Mouse (Mus musculus) heart, embryonic 10.5 days (tissue): ENCODE results near the gene Pigv. TPM values are rescaled to one million over a fixed set of nuclear protein-coding genes. Genes with fewer than 3 reads are reported as not detected.

Source experiments
- DNase-seq: peaks from one replicate; pipeline ENCODE4 v3.0.0-alpha.2; 2017; ENCODE audit warnings: low spot score
- H3K27ac ChIP-seq: fragments of 300-500 bp; sonication (generic); 2 replicates; pipeline ENCODE4 v1.5.1; 2016; ENCODE audit warnings: mild to moderate bottlenecking
- H3K27me3 ChIP-seq: fragments of 300-500 bp; sonication (generic); 2 replicates; pipeline ENCODE4 v1.6.1; 2016; ENCODE audit warnings: mild to moderate bottlenecking; ENCODE audit not compliant: poor library complexity, insufficient read depth, severe bottlenecking
- H3K36me3 ChIP-seq: fragments of 300-500 bp; sonication (generic); 2 replicates; pipeline ENCODE4 v1.6.1; 2016; ENCODE audit warnings: mild to moderate bottlenecking, moderate library complexity
- H3K4me1 ChIP-seq: fragments of 300-500 bp; sonication (generic); 2 replicates; pipeline ENCODE4 v1.6.1; 2016; ENCODE audit warnings: mild to moderate bottlenecking
- H3K4me3 ChIP-seq: fragments of 300-500 bp; sonication (generic); 2 replicates; pipeline ENCODE4 v1.5.1; 2016; ENCODE audit warnings: mild to moderate bottlenecking, moderate library complexity
- H3K9me3 ChIP-seq: fragments of 300-500 bp; sonication (generic); 2 replicates; pipeline ENCODE4 v1.6.1; 2016; ENCODE audit warnings: mild to moderate bottlenecking, moderate library complexity
- WGBS: fragments of 180-500 bp; shearing (Covaris S2); methylation state at CpG from one replicate; pipeline ENCODE4 v1.1.7; 2016; 5-methylcytosine and 5-hydroxymethylcytosine counted together
- microRNA-seq: library from miRNA; unstranded; fragments of <30 nt; microRNA quantifications from one replicate; pipeline ENCODE4, GENCODE M21; 2017
- polyA plus RNA-seq: library from polyadenylated mRNA; unstranded; fragments of >200 nt; fragmentation: Nextera tagmentation; extraction: Ambion mirVana; gene quantifications from 2 replicates; pipeline ENCODE4 v1.2.1, GENCODE M21; 2016

Gene Pigv
- polyA plus RNA-seq, 1 experiment from 2014 or later = 15.2 TPM

GRCm38 (mm10) chr4:133614274-133614761, 58.1 kb downstream of the Pigv start:
- peaks cover 22% of the 10 kb centered on the region for H3K4me1 ChIP-seq
- DNase-seq = no peak
- 89% methylated on average over 8 of the region's 8 CpGs for WGBS
- no peak overlapping the region for H3K4me3 ChIP-seq
- 0 out of 2 replicates have a peak, but pooled peaks cover 3% of the 10 kb centered on the region for H3K9me3 ChIP-seq
- no peak overlapping the region for H3K27ac ChIP-seq
- H3K36me3 ChIP-seq = peaks cover 54% of the 10 kb centered on the region
- H3K27me3 ChIP-seq = no peaks in the 10 kb centered on the region

GRCm38 (mm10) chr4:133613867-133614266, 58.6 kb downstream of the Pigv start:
- Histone ChIP-seq H3K4me3 (no peak overlapping the region), H3K36me3 (peaks cover 54% of the 10 kb centered on the region), H3K27ac (no peak overlapping the region), H3K9me3 (0 out of 2 replicates have a peak, but pooled peaks cover 3% of the 10 kb centered on the region), H3K4me1 (peaks cover 22% of the 10 kb centered on the region), H3K27me3 (no peaks in the 10 kb centered on the region)
- DNase-seq = no peak
- WGBS = 87% methylated on average over 4 of the region's 4 CpGs

DNA sequence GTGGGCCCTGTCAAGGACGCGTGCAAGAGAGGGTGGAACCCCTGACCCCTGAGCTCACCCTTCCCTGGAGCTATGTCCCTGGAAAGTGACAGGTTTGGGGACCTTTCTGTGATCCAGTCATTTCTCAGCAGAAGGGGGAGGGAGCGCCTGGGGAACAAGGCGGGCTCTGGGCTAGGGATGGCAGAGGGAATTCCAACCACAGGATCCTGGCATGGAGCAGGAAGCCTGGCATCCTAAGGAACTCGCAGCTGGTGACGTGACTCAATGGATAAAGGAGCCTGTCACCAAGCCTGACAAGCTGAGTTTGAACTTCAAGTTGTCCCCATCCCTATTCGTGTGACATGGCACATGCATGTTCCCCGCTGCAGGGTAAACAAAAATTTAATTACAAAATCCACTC, 59.4 kb downstream of the Pigv start:
- Histone ChIP-seq H3K27me3 (no peaks in the 10 kb centered on the region), H3K9me3 (0 out of 2 replicates have a peak, but pooled peaks cover 3% of the 10 kb centered on the region), H3K36me3 (peaks cover 61% of the 10 kb centered on the region), H3K27ac (no peak overlapping the region), H3K4me3 (no peak overlapping the region), H3K4me1 (peaks cover 22% of the 10 kb centered on the region)
- no peak for DNase-seq
- 92% methylated on average over 8 of the region's 8 CpGs for WGBS

DNA sequence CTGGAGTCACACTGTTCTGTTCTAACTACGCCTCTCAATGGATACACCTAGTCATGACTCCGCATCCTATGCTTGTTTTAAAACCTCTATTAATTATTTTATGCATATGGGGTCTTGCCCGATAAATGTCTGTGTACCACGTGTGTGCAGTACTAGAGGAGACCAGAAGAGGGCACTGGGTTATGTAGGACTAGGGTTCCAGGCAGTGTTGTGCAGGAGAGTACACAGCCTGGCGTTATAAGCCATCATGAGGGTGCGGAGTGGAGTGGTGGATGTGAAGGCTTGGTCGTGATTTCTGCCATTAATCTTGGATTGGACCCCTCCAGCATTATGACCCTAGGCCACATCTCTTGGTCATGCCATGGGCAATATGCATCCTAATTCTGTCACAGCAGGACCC, 60.0 kb downstream of the Pigv start:
- DNase-seq = no peak
- 0 out of 2 replicates have a peak, but pooled peaks cover 3% of the 10 kb centered on the region for H3K9me3 ChIP-seq
- no peak overlapping the region for H3K4me3 ChIP-seq
- peaks cover 60% of the 10 kb centered on the region for H3K36me3 ChIP-seq
- no peaks in the 10 kb centered on the region for H3K27me3 ChIP-seq
- WGBS = 93% methylated on average over 7 of the region's 7 CpGs
- no peak overlapping the region for H3K27ac ChIP-seq
- H3K4me1 ChIP-seq = peaks cover 22% of the 10 kb centered on the region

GRCm38 (mm10) chr4:133611815-133612214, 60.6 kb downstream of the Pigv start:
- H3K4me1 ChIP-seq = peaks cover 21% of the 10 kb centered on the region
- DNase-seq = no peak
- 95% methylated on average over 5 of the region's 5 CpGs for WGBS
- no peak overlapping the region for H3K27ac ChIP-seq
- H3K27me3 ChIP-seq = no peaks in the 10 kb centered on the region
- H3K4me3 ChIP-seq = no peak overlapping the region
- H3K36me3 ChIP-seq = peaks cover 65% of the 10 kb centered on the region
- 0 out of 2 replicates have a peak, but pooled peaks cover 3% of the 10 kb centered on the region for H3K9me3 ChIP-seq

Small RNA genes within 50 kb of the gene (microRNA-seq; reads per million reads assigned to microRNA genes)
- 1.0 reads per million for gene Mir7227

Other genes starting within 250 kb of the Pigv start
- 0.90 and 1.5 TPM in 2 replicates for gene Tent5b, start 192.5 kb downstream of the Pigv start, polyA plus RNA-seq
- 0.60 and 0.96 TPM in 2 replicates for gene Trnp1, start 174.1 kb downstream of the Pigv start, polyA plus RNA-seq
- 1.6 and 4.0 TPM in 2 replicates for gene Kdf1, start 153.7 kb downstream of the Pigv start, polyA plus RNA-seq
- 328 and 420 TPM in 2 replicates for gene Nudc, start 126.7 kb downstream of the Pigv start, polyA plus RNA-seq
- gene Nr0b2, start 119.3 kb downstream of the Pigv start, polyA plus RNA-seq = 4.9 and 8.9 TPM in 2 replicates
- gene Gpatch3, start 97.9 kb downstream of the Pigv start, polyA plus RNA-seq = 7.1 and 9.6 TPM in 2 replicates
- gene Gpn2, start 88.3 kb downstream of the Pigv start, polyA plus RNA-seq = 18.2 and 22.1 TPM in 2 replicates
- 4.3 and 12.9 TPM in 2 replicates for gene Sfn, start 70.5 kb downstream of the Pigv start, polyA plus RNA-seq
- gene Zdhhc18, start 22.5 kb downstream of the Pigv start, polyA plus RNA-seq = 1.6 and 2.9 TPM in 2 replicates
- 23.8 and 31.5 TPM in 2 replicates for gene Arid1a, start 84.1 kb upstream of the Pigv start, polyA plus RNA-seq
- 31.1 and 39.9 TPM in 2 replicates for gene Rps6ka1, start 215.2 kb upstream of the Pigv start, polyA plus RNA-seq